Mouse (Mus musculus) layer of hippocampus, adult 9-10 months (tissue): Measurements from ENCODE around the gene 4930563M21Rik.
"Not testable (repeated sequence)": the region's sequence is repeated elsewhere in the genome, so short reads cannot be mapped to it uniquely, and the experiment has no call there.

ENCODE experiments used
- DNase-seq: peaks from one replicate; pipeline ENCODE4 v3.0.0; 2022; ENCODE audit warnings: low spot score

The 4930563M21Rik gene

DNA sequence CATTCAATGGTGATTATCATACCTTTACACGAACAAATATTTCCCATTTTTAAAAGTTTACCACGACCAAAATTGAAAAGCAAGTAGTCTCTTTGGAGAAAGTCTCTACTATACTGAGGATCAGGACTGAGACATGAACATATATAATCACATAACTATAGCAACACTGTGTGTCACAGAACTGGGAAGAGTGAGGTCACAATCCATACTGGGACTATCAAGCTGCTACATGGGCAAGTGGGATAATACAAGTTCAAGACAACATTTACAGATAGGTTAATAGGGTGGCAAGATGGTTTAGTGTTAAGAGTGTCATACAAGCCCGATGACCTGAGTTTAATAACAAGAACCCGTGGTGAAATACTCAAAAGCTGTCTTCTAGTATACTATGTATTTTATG lies at the start of gene 4930563M21Rik:
Gene 4930563M21Rik (minus strand): TSS at position 101 of the 400 bp plus-strand sequence.
- no peak for DNase-seq

- DNase-seq, result no peak
Measured at GRCm38 (mm10) chr9:56056147-56056546, 45.8 kb upstream of the 4930563M21Rik start.

DNA sequence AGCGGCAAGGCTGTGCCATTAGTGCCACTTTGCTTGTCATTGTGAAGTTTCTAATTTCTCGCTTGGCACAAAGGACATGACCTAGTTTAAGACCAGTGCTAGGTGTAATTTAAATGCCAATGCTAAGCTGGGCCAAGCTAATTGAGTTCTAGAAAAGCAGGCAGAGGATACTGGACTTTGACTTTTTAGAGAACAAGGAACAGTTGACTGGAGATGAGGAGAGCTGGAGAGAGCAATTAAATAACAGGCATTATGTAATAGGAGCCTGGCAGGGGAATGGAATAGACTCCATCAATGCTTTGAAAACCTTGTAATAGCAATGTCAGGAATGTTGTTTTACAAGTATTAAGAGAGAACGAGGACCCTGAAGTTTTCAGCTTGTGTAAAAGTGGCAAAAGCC lies 43.4 kb upstream of the 4930563M21Rik start:
- no peak for DNase-seq

GRCm38 (mm10) chr9:56042181-56042621 lies 31.9 kb upstream of the 4930563M21Rik start:
- peak; percentile 10 for DNase-seq

- DNase-seq, result peak; percentile 97
Measured at GRCm38 (mm10) chr9:56041372-56042180, 31.2 kb upstream of the 4930563M21Rik start, which contains the start of gene Rcn2. Rcn2 (plus strand) TSS chr9:56041845.

DNA sequence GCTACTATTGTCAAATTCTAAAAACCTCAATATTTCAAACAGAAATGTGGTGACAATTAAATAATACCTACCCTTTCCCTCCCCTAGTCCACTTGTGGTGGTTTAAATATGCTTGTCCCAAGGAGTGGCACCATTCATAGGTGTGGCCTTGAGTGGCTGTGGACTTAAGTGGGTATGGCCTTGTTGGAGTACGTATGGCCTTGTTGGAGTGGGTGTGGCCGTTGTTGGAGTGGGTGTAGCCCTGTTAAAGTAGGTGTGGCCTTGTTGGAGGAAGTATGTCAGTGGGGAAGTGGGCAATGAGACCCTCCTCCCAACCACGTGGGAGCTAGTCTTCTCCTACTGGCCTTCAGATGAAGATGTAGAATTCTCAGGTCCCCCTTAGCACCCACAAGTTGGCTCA lies 21.9 kb upstream of the 4930563M21Rik start:
- no peak for DNase-seq

GRCm38 (mm10) chr9:56027292-56027691 lies 16.9 kb upstream of the 4930563M21Rik start:
- DNase-seq, result no peak

- no peak for DNase-seq
Measured at GRCm38 (mm10) chr9:56024772-56025171, 14.4 kb upstream of the 4930563M21Rik start.

DNA sequence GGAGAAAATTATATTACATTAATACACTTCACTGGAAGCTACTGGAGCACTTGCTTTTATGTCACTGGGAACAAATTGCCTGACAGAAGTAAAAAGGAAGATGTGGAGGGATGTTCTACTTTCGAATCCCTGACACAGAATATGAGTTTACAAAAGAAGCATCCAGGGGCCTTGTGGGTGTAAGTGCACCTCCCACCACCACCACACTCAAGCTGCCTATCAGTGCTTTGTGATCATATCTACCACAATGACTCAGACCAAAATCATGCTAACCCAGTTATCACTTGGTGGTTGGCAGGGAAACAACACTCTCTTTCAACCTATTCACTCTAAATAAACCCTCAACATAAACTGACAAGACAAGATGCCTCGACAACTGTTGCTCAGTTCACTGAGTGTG lies 5.7 kb downstream of the 4930563M21Rik start:
- DNase-seq, result not testable (repeated sequence)

DNA sequence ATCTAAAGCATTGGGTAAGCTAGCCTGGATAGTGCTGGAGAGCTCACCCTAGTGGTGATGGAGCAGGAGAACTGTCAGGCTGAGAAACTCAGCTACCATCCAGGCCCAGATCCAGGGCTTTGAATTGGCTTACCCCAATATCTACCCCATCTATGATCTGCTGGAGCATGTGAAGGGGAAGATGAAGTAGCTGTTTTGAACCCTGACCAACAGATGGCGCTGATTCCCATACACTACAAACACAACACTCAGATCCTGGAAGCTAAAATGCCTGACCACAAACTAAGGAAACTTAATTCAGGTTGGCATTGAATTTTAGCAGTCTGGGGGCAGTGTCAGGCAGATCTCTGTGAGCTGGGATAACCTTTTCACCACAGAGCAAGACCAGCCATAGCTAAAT lies 63.5 kb downstream of the 4930563M21Rik start:
- peak; percentile 38 for DNase-seq

- DNase-seq, result no peak
Measured at GRCm38 (mm10) chr9:55941356-55941755, 69.0 kb downstream of the 4930563M21Rik start.

DNA sequence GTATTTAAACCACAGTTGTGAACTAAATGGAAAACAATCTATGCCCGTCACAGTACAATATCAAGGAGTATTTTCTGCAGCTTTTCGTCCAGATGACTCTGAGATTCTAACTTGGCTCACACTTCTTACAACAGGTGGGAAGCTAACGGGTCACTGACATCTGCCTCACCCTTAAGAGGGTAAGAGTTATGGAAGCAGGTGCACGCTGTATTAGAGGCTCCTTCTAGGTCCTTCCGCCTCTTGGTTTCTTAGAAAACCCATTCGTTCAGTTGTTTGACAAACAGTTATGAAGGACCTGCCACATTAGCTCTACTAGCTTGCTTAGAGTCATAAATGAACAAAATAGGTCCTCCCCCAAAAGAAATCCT lies 71.7 kb downstream of the 4930563M21Rik start:
- DNase-seq, result no peak

- peak; percentile 49 for DNase-seq
Measured at GRCm38 (mm10) chr9:55937664-55938617, 72.4 kb downstream of the 4930563M21Rik start, which contains the start of gene Scaper. Scaper (minus strand) TSS chr9:55938119.

GRCm38 (mm10) chr9:55937224-55937663 lies 73.1 kb downstream of the 4930563M21Rik start:
- DNase-seq, result no peak

GRCm38 (mm10) chr9:55932482-55932881 lies 77.9 kb downstream of the 4930563M21Rik start:
- no peak for DNase-seq

DNA sequence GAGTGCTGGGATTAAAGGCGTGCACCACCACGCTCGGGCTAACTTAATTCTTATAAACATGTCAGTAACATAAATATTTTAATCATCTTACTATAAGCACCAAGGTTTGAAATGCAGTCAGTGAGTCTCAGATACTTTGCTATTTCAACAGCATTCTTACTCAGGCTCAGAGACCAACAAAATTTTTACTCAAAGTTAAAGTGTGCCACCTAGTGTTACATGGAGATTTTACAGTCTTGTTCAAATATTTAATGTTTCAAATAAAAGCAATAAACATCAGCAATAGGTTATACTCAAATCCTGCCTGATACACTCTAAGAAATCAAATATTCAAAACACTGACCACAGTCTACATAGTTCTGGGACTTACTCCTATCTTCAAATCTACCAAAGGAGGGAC lies 91.8 kb downstream of the 4930563M21Rik start:
- DNase-seq, result peak; percentile 55

GRCm38 (mm10) chr9:55916751-55917150 lies 93.6 kb downstream of the 4930563M21Rik start:
- no peak for DNase-seq
